Mouse (Mus musculus): ENCODE data around the gene Rnf10.

Gene Rnf10

DNA sequence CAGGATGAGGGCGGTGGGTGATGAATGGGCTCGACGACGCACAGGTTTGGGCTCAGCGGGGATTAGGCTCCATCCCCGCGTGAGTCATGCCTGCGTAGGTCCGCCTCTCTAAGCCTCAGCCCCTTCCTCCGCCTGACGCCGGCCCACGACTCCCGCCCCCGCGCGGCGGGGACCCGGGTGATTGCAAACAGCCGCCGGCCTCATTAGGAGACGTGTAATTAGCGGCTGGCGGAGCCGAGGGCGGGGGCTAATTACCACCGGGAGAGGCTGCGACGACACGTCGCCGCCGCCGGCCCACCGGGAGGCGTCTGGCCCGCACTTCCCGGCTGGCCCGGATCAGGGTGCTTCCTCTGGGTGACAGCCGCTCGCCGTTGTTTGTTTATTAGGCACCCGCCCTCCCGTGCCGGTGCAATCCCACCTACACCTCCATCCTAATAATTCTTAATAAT, 37.4 kb downstream of the Rnf10 start:
- peak; percentile 78 to 84 for DNase-seq

GRCm38 (mm10) chr5:115234519-115234918, 38.2 kb downstream of the Rnf10 start:
- DNase-seq: no peak

GRCm38 (mm10) chr5:115233031-115233780, 39.5 kb downstream of the Rnf10 start:
- no peak for DNase-seq

- DNase-seq: no peak
Measured at GRCm38 (mm10) chr5:115232516-115232915, 40.2 kb downstream of the Rnf10 start.

- no peak for DNase-seq
Measured at GRCm38 (mm10) chr5:115231552-115232120, 41.1 kb downstream of the Rnf10 start.

DNA sequence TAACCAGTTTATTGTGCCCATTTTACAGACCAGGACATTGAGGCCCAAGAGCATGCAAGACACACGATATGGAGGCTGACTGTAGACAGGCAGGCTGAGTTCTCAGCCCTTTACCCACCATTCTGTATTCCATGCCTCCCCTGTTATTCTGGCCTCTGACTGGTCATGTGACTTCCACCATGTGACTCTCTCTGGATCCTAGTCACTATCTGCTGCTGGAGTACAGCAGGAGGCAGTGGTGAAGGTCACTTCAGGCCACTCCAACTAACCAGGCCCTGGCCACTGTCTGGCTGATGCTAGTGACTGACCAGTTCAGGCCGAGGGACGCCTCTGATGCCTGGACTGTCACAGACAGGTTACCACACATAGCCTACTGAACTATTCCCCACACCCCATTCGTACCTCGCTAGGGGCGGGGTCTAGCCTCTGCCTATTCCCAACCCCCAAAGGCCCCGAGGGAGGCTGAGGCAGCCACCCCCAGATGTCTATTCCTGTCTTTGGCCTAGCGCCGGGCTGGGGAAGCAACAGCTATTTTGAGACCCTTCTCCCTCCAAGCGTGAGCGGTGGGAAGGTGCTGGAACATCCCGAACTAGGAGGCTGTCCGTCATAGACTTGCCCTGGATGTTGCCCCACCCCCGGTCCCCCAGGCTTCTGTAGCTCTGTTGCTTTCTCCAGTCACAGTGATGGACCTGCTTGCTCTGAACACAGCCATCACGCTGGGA, 41.7 kb downstream of the Rnf10 start:
- no peak for DNase-seq

- DNase-seq: no peak
Measured at GRCm38 (mm10) chr5:115222485-115222884, 50.2 kb downstream of the Rnf10 start.

DNA sequence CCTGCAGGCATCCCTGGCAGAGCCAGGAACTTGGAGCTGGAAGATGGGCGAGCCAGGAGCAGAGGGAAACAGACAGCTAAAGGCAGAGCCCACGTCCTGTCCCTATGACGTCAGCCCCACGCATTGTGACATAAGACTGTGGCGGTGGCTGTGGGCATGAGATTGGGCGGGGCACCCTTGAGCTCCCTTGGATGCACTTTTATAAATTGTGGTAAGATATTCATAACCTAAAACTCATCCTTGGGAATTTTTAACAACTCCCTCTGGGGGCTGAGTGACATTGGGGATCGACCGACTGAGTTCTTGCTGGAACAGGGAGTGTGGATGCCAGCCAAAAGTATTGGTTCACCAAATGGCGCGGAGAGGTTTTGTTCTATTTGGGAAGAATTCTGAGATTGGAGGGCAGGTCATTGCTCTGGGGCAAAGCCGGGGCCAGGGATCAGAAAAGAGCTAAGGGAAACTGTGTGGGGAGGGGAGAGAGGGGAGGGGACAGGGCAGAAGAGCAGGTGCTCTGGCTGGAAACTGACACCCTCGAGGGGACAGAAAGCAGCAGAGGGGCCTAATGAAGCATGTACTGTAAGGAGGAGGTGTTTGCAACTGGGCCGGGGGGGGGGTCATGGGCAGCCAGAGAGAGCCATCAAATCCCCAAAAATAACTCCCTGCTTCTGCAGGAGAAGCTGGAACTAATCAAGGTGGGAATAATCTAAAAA, 51.6 kb downstream of the Rnf10 start:
- DNase-seq: peak; percentile 56 to 62

- DNase-seq: no peak
Measured at GRCm38 (mm10) chr5:115217998-115218397, 54.7 kb downstream of the Rnf10 start.

- DNase-seq: peak; percentile 38 to 43
Measured at GRCm38 (mm10) chr5:115215273-115216185, 57.2 kb downstream of the Rnf10 start.

DNA sequence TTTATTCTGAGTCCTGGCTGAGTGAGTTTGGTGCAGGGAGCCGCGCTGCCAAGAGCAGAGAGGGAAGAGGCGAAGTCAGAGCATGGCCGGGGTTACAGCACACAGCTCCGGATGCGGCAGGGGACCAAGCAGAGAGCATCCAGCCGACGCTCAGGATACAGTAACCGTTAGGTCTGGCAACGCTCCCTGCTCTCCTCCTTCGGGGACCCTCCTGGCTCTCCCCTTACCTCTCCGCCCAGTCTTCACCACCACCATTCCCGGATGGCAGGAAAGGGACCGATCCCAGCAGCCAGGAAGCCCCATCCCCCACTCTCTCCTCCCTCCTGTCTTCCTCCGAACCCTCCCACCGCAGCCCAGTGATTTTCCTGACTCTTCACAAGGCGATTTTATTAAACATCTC, 57.8 kb downstream of the Rnf10 start:
- peak; percentile 84 to 87 for DNase-seq

DNA sequence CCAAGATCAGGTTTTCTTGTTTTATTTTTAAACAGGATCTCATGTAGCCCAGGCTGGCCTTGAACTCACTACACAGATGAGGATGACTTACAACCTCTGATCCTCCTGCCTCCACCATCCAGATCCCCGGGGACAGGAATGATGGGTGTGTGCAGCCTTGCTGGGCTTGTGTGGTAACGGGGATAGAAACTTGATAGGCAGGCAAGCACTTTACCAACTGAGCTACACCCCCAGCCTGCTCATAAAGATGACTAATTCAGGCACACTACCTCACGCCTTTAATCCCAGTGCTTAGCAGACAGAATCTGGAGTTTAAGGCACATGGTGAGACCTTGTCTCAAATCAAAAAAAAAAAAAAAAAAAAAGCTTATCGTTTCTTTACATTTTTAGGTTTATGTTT, 59.8 kb downstream of the Rnf10 start:
- DNase-seq: no peak

DNA sequence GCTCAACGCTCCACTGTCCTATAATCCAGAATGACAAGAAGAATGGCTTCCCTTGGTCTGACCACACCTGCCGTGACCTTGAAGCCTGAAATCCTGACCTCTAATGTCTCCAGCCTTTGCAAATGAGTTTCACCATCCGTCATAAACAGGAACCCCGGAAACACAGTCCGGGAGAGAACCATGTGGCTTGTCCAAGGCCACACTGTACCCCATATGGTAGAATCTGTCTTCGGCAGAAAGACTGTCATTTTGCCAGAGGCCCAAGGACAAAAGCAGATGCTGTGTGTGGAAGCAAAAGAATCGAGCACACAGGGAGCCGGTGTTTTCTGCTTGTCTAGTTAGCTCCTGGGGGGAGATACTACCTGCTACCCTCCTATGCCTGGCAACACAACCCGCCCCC, 60.2 kb downstream of the Rnf10 start:
- no peak for DNase-seq

DNA sequence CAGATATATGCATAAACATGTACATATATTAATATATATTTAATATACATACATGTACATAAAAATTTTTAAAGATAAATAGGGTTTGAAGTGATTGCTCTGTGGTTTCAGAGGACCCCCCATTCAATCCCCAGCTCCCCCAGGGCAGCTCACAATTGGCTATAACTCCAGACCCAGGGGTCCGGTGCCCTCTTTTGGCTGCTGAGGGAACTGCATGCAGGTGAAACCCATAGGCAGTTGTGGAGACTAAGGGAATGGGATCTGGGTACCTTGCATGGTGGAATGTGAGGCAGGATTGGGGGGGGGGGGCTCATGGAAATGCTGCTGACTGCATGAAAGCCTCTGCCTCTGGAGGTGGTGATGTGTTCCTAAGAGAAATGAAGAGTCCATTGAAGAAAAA, 62.3 kb downstream of the Rnf10 start:
- peak; percentile 56 to 72 for DNase-seq

- DNase-seq: no peak
Measured at GRCm38 (mm10) chr5:115208601-115209000, 64.1 kb downstream of the Rnf10 start.

DNA sequence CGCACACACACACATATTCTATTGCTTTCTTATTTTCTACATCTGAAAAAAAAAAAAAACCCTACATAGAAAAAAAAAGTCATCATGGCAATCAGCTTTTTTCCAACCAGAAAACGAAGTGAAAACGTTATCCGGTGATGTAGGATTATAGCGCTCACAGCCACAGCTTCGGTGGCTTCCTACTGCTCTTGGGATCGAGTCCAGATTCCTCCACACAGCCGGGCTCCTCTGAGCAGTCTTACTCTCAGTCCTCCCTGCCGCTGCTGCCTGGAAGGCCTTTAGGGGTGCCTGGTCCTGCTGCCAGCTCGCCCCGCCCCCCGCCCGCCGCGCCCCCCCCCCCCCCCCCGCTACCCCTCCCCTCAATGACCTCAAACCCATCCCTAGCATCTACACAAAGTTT, 64.8 kb downstream of the Rnf10 start:
- peak in 1 of 2 experiments; percentile 68 for DNase-seq

- DNase-seq: peak in 1 of 2 experiments; percentile 45
Measured at GRCm38 (mm10) chr5:115207244-115207643, 65.5 kb downstream of the Rnf10 start.

DNA sequence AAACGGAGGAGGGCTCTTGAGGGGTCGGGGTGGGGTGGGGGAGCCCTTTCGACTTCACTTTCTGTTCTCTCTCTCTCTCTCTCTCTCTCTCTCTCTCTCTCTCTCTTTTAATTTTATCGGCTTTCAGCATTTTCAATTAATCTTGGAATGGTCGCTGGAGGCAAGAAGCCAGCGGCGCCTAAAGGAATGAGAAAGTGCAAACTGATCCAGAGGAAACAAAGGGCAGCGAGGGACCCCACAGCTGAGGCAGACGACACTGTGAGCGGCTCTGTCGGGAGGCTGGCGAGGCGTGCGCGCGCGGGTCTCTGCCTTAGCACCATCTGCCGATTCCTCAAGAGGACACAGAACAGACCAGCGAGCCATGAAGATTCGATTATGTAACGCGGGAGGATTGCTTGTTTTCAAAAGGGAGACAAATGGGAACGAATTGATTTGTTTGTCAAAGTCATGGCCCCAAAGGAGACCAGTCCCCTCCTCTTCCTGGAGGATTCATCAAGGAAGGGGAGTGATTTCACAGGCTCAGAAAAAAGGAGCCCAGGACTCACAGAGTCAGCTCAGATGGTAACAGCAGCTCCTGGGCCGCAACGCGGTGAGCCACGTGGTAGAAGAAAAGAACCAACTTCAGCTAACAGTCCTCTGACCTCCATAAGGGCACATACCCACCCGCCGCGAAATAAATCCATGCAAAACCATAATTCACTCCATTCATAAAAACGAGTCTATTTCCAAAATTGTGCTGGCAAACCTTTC, 68.0 kb downstream of the Rnf10 start:
- DNase-seq: peak; percentile 85 to 86

DNA sequence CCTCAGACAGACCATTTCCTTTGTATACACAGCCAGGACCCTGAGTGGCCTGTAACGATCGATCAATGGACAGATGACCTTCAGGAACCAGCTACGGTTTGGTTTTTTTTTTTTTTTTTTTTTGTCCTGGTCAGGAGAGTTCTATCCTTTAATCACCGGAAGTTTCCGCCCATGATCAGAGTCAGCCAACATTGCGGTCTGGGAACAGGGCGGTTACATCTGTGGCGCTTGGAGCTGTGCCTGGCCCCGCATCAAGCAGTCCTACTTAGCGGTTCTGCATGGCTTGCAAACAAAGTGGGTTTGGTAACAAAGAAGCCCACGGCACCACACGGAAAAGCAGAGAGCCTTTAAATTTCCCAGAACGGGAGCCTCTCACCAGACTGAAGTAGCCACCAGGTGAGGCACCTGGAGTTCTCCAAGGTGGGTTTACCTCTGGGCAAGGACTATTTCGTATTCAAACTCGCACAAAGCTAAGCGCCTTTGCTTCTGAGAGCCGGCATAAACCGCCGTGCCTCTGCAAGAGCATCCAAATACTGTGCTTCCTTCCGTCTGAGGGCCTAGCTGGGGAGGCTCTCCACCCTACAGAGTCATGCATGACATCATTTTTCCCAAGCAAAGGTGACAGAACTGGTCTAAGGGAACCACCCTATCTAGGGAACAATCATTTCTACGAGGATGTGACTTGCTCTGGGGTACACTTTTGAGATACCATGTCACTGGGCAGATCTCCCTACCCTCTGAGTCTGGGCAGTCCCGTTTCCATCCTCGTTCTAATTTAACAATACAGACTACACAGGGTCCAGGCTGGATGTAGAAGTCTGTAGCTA, 68.8 kb downstream of the Rnf10 start:
- peak; percentile 70 to 76 for DNase-seq

- DNase-seq: peak; percentile 66 to 72
Measured at GRCm38 (mm10) chr5:115194626-115195221, 78.0 kb downstream of the Rnf10 start.

Data from cerebellum, postnatal 25 days (tissue).